Mouse (Mus musculus) midbrain, embryonic 10.5 days (tissue): ENCODE data around the gene Cyba. TPM values are rescaled to one million over a fixed set of nuclear protein-coding genes. Genes with fewer than 3 reads are reported as not detected.
A peak's percentile ranks its signal among the peaks of the same experiment; 100 is the strongest.

ENCODE experiments used
- DNase-seq: peaks from one replicate; pipeline ENCODE4 v3.0.0-alpha.2; 2017; ENCODE audit warnings: low spot score
- H3K27ac ChIP-seq: fragments of 300-500 bp; sonication (generic); replicated peaks from 2 replicates; pipeline ENCODE4 v1.5.1; 2016; ENCODE audit warnings: mild to moderate bottlenecking
- H3K27me3 ChIP-seq: fragments of 300-500 bp; sonication (generic); 2 replicates; pipeline ENCODE4 v1.6.1; 2016; ENCODE audit warnings: low read depth, mild to moderate bottlenecking; ENCODE audit not compliant: poor library complexity, severe bottlenecking
- H3K36me3 ChIP-seq: fragments of 300-500 bp; sonication (generic); 2 replicates; pipeline ENCODE4 v1.6.1; 2016; ENCODE audit warnings: mild to moderate bottlenecking, moderate library complexity
- H3K4me1 ChIP-seq: fragments of 300-500 bp; sonication (generic); 2 replicates; pipeline ENCODE4 v1.6.1; 2016
- H3K4me3 ChIP-seq: fragments of 300-500 bp; sonication (generic); 2 replicates; pipeline ENCODE4 v1.5.1; 2016; ENCODE audit warnings: mild to moderate bottlenecking, moderate library complexity
- H3K9me3 ChIP-seq: fragments of 300-500 bp; sonication (generic); replicated peaks from 2 replicates; pipeline ENCODE4 v1.6.1; 2016; ENCODE audit warnings: mild to moderate bottlenecking
- WGBS: fragments of 180-500 bp; shearing (Covaris S2); methylation state at CpG from one replicate; pipeline ENCODE4 v1.1.7; 2016; 5-methylcytosine and 5-hydroxymethylcytosine counted together
- microRNA-seq: library from miRNA; unstranded; fragments of <30 nt; microRNA quantifications from one replicate; pipeline ENCODE4, GENCODE M21; 2017
- polyA plus RNA-seq: library from polyadenylated mRNA; unstranded; fragments of >200 nt; fragmentation: Nextera tagmentation; extraction: Ambion mirVana; gene quantifications from 2 replicates; pipeline ENCODE4 v1.2.1, GENCODE M21; 2016

Gene Cyba
- polyA plus RNA-seq, 1 experiment from 2014 or later, result 75.8 TPM

DNA sequence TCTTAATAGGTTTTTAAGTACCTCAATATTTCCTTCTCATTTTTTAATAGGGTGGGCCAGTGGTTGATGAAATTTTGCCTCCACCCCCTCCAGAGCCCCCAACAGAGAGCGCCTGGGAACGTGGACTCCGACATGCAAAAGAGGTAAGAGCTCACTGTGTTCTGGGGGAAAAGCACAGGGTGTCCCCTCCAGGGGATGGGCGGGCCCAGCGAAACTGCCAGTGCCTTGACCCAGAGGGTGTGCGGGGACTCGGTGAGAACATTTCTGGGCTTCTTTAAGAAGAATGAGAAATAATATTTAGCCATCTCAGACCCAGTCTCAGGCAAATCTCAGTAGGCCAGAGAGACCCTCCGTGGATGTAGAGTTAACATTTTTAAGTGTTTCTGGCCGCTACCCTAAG is 34.5 kb downstream of the Cyba start:
- no peak overlapping the region for H3K27ac ChIP-seq
- H3K27me3 ChIP-seq, result no peaks in the 10 kb centered on the region
- WGBS, result 92% methylated on average over 9 of the region's 9 CpGs
- peaks cover 95% of the 10 kb centered on the region for H3K36me3 ChIP-seq
- no peak for DNase-seq
- no peaks in the 10 kb centered on the region for H3K4me1 ChIP-seq
- no peaks in the 10 kb centered on the region for H3K9me3 ChIP-seq
- no peak overlapping the region for H3K4me3 ChIP-seq

DNA sequence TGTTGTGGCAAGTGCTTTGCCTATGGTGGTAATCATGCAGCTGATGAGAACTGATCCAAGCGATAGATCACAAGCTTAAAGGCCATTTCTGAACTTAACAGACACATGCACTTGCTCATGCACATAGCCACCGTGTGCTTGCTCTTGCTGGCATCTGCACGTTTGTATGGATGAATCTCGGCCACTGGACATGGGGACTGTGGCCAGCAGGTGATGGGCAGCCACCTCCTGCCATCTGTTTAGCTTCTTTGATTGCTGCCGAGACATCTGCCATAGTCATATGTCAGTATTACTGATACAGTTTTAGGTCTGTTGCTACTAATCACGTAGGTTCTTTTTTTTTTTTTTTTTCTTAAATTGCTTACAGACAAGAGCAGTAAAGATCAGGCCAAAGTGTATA is 37.4 kb downstream of the Cyba start:
- no peaks in the 10 kb centered on the region for H3K27me3 ChIP-seq
- no peaks in the 10 kb centered on the region for H3K9me3 ChIP-seq
- no peak overlapping the region for H3K27ac ChIP-seq
- 95% methylated on average over 6 of the region's 6 CpGs for WGBS
- H3K4me1 ChIP-seq, result no peaks in the 10 kb centered on the region
- H3K4me3 ChIP-seq, result no peak overlapping the region
- peaks cover 93% of the 10 kb centered on the region for H3K36me3 ChIP-seq
- DNase-seq, result no peak

DNA sequence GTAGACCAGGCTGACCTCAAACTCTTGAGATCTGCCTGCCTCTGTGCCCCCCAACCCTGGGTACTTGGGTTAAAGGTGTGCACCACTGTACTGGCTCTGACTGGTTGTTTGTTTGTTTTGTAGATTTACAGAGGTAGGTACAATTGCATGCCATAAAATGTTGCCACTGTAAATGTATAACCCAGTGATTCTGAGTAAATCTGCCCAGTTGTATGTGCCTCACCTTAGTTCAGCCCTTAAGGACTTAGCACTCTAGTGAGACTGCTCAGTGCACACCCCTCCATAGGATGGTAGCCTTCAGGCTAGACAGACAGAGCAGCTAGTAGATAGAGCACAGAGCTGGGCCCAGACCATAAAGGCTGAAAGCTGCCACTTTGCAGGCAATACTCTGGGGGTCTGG is 39.0 kb downstream of the Cyba start:
- H3K9me3 ChIP-seq, result no peaks in the 10 kb centered on the region
- H3K27ac ChIP-seq, result no peak overlapping the region
- H3K4me3 ChIP-seq, result no peak overlapping the region
- no peaks in the 10 kb centered on the region for H3K27me3 ChIP-seq
- H3K4me1 ChIP-seq, result no peaks in the 10 kb centered on the region
- no peak for DNase-seq
- peaks cover 92% of the 10 kb centered on the region for H3K36me3 ChIP-seq

DNA sequence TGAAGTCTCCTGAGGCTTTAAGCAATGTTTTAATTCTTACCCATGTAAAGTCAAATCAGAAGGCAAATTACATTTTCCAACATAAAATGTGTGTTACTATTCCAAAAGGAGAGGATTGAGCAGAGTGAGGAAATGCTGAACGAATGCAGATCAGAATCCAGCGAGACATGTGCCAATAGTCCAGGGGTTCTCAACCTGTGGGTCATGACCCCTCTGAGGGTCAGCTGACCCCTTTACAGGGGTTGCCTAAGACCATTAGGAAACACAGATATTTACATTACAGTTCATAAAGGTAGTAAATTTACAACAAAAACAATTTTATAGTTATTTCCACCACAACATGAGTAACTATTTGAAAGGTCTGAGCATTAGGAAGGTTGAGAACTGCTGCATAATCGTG is 42.0 kb downstream of the Cyba start:
- 87% methylated on average over 3 of the region's 3 CpGs for WGBS
- Histone ChIP-seq H3K27me3 (no peaks in the 10 kb centered on the region), H3K27ac (no peak overlapping the region), H3K4me1 (no peaks in the 10 kb centered on the region), H3K4me3 (no peak overlapping the region), H3K9me3 (no peaks in the 10 kb centered on the region), H3K36me3 (peaks cover 97% of the 10 kb centered on the region)
- no peak for DNase-seq

DNA sequence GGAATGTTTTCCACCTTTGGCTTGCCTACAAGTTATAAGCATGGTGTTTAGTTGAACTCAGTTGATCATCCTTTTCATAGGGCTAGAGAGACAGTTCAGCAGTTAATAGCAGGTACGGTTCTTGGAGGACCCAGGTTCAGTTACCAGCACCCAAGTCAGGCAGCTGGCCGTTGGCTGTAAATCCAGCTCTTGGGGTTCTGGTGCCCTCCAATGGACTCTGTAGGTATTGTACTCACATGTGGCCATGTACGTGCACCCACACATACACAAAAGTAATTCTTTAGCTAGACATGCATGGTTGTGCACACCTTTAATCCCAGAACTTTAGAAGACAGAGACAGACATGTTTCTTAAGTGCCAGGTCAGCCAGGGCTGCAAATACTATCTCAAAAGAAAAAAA is 43.4 kb downstream of the Cyba start:
- H3K4me3 ChIP-seq, result no peak overlapping the region
- H3K4me1 ChIP-seq, result no peaks in the 10 kb centered on the region
- no peaks in the 10 kb centered on the region for H3K27me3 ChIP-seq
- H3K36me3 ChIP-seq, result peaks cover 97% of the 10 kb centered on the region
- no peak for DNase-seq
- no peaks in the 10 kb centered on the region for H3K9me3 ChIP-seq
- H3K27ac ChIP-seq, result no peak overlapping the region
- 91% methylated on average over 3 of the region's 3 CpGs for WGBS

DNA sequence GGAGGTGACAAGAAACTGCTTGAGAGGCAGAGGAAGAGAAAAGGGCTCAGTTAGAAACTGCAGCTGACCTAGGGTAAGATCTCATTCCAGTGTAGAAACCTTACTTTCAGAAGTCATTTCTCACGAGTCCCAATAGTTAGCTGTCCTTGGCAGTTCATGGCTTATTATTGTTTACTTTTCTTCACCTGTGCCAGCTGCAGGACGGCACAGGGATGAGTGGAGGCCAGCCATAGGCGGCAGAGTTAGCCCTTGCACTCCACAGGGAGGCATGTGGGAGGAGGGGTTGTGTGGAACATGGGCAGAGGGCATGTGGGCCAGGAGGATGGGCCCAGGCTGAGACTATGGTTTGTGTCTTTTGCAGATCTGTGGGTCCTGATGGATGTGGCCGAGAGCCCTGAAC is 49.7 kb downstream of the Cyba start:
- no peaks in the 10 kb centered on the region for H3K27me3 ChIP-seq
- no peaks in the 10 kb centered on the region for H3K9me3 ChIP-seq
- H3K27ac ChIP-seq, result no peak overlapping the region
- no peak overlapping the region for H3K4me3 ChIP-seq
- peaks cover 6% of the 10 kb centered on the region for H3K4me1 ChIP-seq
- 82% methylated on average over 4 of the region's 4 CpGs for WGBS
- DNase-seq, result no peak
- peaks cover 93% of the 10 kb centered on the region for H3K36me3 ChIP-seq

DNA sequence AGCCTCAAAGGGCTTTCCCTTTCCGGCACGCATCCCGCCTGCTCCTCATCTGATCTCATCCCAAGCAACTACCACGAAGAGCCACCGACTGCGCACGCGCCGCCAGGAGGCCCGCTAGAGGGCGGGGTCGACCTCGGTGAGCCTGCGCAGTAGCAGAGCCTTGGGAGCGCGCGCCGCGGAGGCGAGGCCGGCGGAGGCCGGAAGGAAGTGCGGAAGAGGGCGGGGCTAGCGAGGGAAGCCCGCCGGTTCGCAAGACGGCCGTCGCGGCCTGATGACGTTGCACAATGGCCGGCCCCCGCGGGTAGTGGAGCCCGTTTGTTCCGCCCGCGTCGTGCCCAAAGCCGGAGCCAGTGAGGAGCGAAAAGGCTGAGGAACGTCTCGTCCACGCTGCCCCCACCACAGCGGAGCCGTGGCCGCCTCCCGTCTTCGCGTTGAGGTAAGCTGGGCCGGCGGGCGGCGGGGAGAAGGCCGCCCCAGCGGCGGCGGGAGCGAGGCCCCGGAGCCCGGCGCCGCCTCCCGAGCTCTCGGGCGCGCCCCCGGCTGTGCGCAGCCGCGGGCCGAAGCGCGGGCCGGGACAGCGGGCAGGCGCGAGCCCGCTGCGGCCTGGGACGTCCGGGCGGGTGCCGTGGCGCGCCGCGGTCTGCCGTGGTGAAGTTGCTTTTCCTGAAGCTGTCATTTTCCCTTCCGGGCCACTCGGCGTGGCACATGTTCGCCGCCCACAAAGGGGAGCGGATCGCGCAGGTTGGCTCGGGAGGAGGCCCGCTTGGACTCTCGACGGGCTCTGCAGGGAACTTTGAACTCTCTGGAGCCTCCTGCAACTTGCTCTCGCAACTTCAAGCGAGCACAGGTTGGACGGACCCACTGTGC is 56.1 kb downstream of the Cyba start, which contains the start of gene Zc3h18:
Zc3h18 (plus strand) TSS at position 245 of the 867 bp plus-strand sequence.
- Histone ChIP-seq H3K36me3 (peaks cover 35% of the 10 kb centered on the region), H3K27me3 (no peaks in the 10 kb centered on the region), H3K4me3 (peak within 1 kb of the TSS; percentile 89), H3K9me3 (no peaks in the 10 kb centered on the region), H3K27ac (peak within 1 kb of the TSS; percentile 95), H3K4me1 (peaks cover 25% of the 10 kb centered on the region)
- DNase-seq, result peak; percentile 100
- WGBS, result under 1% methylated on average over 101 of the region's 107 CpGs

DNA sequence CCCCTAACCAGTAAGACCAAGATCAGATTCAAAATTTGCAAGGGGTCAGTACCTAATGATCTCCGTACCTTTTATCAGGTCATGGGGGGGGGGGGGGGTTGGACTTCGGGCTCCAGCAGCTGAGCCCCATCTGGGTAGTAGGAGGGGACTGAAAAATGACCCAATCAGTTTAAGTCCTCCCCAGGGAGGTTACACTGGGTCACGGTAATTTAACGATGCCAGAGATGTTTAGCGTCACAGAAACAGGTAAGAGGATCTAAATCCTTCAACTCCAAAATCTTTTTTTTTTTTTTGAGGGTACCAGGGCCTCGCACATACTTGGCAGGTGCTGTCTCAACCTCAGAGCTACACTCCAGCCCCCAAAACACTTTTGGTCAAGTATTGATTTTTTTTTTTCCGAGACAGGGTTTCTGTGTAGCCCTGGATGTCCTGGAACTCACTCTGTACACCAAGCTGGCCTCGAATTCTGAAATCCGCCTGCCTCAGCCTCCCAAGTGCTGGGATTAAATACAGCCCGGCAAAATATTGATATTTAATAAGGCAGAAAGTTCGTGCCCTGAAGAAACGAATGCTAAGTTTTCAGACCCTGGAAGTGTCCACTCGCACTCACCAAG is 56.9 kb downstream of the Cyba start:
- Histone ChIP-seq H3K4me1 (peaks cover 23% of the 10 kb centered on the region), H3K27ac (peak overlapping the region; percentile 95), H3K36me3 (peaks cover 28% of the 10 kb centered on the region), H3K4me3 (peak overlapping the region; percentile 89), H3K27me3 (no peaks in the 10 kb centered on the region), H3K9me3 (no peaks in the 10 kb centered on the region)
- WGBS, result 33% methylated on average over 13 of the region's 13 CpGs
- no peak for DNase-seq

DNA sequence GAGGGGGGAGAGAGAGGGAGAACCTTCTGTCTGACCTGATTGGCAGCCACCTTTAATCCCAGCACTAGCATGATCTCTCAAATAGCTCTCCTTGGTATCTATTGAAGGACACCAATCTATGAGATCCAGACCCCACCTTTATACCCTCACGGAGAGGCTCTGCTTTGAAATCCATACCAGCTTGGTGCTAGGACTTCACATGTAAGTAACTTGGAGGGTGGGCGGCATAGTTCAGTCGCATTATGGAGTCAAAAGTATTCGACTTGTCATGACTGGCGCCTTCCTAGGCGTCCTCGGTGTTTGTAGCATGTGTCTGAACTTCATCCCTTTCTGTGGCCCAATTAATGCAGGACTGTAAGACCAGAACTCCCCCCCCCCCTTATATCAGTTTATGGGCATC is 57.4 kb downstream of the Cyba start:
- H3K36me3 ChIP-seq, result peaks cover 22% of the 10 kb centered on the region
- WGBS, result 93% methylated on average over 7 of the region's 7 CpGs
- peaks cover 23% of the 10 kb centered on the region for H3K4me1 ChIP-seq
- peak overlapping the region; percentile 89 for H3K4me3 ChIP-seq
- no peaks in the 10 kb centered on the region for H3K9me3 ChIP-seq
- H3K27me3 ChIP-seq, result no peaks in the 10 kb centered on the region
- no peak for DNase-seq
- H3K27ac ChIP-seq, result 0 out of 2 replicates have a peak overlapping the region, but pooled peaks have one; percentile 95

Small RNA genes within 50 kb of the gene (microRNA-seq; reads per million reads assigned to microRNA genes)
- gene Gm24366, result not detected

Other genes starting within 250 kb of the Cyba start
- gene Zfpm1, start 150.8 kb downstream of the Cyba start, polyA plus RNA-seq, result 1.3 and 1.5 TPM in 2 replicates
- gene Trhr2, start 72.2 kb downstream of the Cyba start, polyA plus RNA-seq, result not detected in 2 replicates
- gene Zc3h18, start 56.3 kb downstream of the Cyba start, polyA plus RNA-seq, result 75.7 and 79.4 TPM in 2 replicates
- not detected in 2 replicates for gene Il17c, start 10.9 kb downstream of the Cyba start, polyA plus RNA-seq
- 60.3 and 60.7 TPM in 2 replicates for gene Mvd, start 10.5 kb upstream of the Cyba start, polyA plus RNA-seq
- 0.07 TPM in 1 of 2 replicates, not detected in the other for gene Snai3, start 27.8 kb upstream of the Cyba start, polyA plus RNA-seq
- gene Rnf166, start 43.1 kb upstream of the Cyba start, polyA plus RNA-seq, result 31.7 and 35.6 TPM in 2 replicates
- 71.5 and 72.6 TPM in 2 replicates for gene Ctu2, start 43.2 kb upstream of the Cyba start, polyA plus RNA-seq
- 5.8 and 8.2 TPM in 2 replicates for gene Piezo1, start 118.4 kb upstream of the Cyba start, polyA plus RNA-seq
- 63.2 and 70.9 TPM in 2 replicates for gene Cdt1, start 135.1 kb upstream of the Cyba start, polyA plus RNA-seq
- gene Aprt, start 144.0 kb upstream of the Cyba start, polyA plus RNA-seq, result 241 and 278 TPM in 2 replicates
- gene Galns, start 178.5 kb upstream of the Cyba start, polyA plus RNA-seq, result 6.6 and 7.7 TPM in 2 replicates
- 51.0 and 61.2 TPM in 2 replicates for gene Trappc2l, start 178.7 kb upstream of the Cyba start, polyA plus RNA-seq
- not detected in 2 replicates for gene Pabpn1l, start 189.8 kb upstream of the Cyba start, polyA plus RNA-seq